Mouse (Mus musculus): ENCODE measurements around the gene Apbb2.

Gene Apbb2

DNA sequence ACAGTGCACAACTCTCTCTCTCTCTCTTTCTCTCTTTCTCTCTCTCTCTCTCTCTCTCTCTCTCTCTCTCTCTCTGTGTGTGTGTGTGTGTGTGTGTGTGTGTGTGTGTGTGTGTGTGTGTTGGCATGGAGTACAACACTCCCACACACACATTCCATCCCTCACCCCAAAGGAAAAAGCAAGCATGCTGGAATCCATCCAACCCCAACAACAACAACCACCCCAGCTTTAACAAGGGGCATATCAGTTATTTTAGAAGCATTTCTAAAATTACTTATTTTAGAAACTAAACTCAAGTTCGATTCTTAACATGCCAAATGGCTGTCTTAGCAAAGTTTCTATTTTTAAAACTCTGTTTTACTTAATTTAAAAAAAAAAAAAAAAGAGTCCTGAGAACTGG lies 68.9 kb downstream of the Apbb2 start:
- DNase-seq (ENCODE audit: low spot score) = no peak

DNA sequence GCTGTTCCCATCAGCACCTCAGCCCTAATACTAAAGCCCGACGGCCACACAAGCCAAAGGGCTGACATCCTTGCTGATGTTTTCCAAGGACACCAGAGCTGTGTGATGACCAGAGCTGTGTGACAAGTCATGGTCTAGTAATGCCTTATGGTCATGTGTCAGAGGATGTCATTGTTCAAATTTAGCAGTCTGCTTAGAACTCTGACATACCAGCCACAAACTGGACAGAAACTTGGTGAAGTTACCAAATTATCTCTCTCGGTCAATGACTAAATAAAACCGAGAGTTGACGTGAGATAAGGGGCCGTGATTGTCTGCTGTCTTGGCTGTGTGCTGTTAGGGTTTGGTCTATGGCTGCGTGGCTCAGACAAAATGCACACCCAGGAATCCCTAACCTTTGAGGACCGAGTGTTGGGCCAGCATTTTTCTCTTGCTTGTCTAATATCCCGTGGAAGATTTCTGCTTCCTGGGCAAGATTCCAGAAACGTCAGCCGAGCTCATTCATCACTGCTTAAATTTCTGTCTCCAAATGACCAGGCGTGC lies 71.5 kb downstream of the Apbb2 start:
- DNase-seq (ENCODE audit: low spot score) = no peak

DNA sequence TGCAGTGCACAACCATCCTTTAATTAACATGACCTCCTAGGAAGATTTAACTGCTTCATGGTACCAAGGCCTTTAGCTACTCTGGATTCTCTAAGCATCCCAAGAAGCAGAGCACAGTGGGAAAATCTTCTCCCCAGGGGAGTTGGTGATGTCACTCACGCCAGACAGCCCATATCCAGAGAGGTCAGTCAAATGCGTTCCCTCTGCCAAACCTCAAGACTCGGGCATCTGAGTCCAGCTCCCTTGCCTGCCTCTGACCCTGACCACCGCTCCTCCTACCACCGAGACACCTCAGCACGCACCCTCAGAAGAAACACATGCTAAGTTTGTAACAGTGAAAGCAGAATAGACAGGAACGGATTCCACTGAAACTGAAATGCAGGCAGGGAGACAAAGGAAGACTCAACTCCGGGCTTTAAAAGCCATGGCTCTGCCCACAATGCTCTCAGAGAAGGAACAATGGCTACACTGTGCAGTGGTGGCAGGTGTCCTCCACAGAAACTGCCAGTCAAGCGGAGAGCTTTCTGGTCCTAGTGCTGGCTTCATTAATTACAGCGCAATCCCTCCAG lies 72.9 kb downstream of the Apbb2 start:
- DNase-seq (ENCODE audit: low spot score) = no peak

DNA sequence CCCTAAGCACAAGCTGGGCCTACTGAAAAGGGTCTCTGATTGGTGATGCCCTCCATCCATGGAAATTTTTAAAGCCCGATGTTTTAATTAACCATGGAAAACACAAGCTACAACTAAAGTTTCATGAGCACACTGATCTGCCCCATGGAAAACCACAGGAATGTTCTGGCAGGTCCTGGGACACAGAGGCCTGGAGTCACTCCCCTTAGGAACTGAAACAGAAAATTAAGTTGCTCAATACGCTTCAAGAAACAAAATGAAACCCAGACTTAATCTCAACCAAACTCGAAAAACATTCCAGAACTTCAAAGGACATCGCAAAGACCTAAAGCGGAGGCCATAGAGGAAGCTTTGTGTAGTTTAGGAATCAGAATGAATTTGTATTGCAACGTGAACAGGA lies 74.8 kb downstream of the Apbb2 start:
- no peak for DNase-seq (ENCODE audit: low spot score)

DNA sequence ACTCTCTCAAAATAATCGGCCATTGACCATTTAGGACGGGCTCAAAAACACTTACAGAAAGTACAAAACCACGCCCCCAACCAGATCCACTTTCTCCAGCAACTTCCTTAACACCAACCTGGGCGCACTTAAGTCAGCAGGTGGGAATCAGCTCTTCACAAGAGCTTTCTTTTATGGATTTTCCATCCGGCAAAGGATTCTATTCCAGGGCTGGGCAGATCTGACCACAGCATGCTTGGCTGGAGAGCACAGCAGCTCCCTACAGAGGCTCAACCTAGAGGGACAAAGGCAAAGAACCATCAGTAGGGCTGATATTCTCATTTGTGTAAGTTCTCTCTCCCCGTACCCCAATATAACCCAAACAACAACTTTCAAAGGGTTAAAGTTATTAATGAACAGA lies 75.2 kb downstream of the Apbb2 start:
- no peak for DNase-seq (ENCODE audit: low spot score)

DNA sequence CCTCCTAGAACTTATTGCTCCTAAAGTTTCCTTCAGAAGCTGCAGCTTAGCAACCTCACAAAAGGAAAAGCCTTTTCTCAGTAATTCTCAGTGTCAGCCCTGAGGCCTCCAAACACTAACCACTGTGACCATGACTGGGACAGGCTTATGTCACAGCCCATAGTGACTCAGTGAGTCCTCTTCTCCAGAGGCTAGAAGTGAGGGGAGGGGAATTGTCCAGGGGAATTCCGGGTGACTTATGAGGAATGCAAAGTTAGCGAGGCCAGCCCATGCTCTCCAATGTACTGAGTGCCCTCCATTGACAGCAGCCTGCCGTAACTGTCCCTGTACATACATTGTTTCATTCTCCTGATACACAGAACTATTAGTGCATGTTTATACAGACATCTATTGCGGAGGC lies 76.1 kb downstream of the Apbb2 start:
- no peak for DNase-seq (ENCODE audit: low spot score)

DNA sequence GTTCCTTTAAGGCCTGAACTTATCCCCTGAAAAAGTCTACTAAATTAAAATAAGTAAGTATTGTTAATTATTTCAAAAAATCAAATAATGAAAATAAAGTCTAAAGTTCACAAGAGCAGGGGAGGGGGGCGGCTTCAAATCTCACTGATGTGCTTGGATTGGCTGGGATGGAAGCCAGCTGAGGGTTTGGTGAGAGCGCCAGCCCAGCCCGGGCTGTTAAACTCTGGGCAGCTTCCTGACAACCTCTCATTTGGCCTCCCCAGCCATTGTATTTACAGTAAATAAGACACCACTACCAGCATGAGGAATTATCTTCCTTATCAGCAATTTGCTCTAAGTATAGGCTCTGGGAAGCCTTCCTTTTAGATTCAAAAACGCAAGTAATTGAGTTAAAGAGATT lies 77.2 kb downstream of the Apbb2 start:
- DNase-seq (ENCODE audit: low spot score) = no peak

DNA sequence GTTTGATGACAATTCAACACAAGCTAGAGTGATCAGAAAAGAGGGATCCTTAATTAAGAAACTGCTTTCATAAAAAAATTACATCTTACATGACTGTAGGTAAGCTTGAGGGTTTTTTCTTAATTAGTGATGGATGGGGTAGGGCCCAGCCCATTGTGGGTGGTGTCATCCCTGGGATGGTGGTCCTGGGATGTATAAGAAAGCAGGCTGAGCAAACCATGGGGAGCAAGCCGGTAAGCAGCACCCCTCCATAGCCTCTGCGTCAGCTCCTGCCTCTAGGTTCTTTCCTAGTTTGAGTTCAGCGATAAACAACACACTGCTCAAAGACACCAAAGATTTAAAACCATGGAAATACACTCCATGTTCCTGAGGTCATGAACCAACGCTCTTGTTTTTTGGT lies 78.3 kb downstream of the Apbb2 start:
- DNase-seq (ENCODE audit: low spot score) = no peak

DNA sequence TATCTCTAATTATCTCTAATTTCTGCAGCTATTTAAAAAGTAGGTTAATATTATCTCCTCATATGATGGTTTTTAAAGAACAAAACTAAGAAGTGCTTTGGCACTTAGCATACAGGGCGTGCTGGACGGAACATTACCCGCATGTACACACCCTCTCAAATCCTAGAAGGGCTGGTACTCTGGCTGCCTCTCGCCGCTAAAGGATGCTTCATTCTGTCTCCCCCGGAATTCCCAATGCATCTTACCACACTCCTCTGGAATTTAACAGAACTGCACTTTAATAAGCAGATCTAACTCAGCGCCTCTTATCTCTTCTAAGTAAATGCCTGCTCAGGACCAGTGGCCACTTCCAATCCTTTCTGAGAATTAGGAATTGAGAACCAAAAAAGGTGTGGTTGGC lies 80.8 kb downstream of the Apbb2 start:
- DNase-seq (ENCODE audit: low spot score) = no peak

DNA sequence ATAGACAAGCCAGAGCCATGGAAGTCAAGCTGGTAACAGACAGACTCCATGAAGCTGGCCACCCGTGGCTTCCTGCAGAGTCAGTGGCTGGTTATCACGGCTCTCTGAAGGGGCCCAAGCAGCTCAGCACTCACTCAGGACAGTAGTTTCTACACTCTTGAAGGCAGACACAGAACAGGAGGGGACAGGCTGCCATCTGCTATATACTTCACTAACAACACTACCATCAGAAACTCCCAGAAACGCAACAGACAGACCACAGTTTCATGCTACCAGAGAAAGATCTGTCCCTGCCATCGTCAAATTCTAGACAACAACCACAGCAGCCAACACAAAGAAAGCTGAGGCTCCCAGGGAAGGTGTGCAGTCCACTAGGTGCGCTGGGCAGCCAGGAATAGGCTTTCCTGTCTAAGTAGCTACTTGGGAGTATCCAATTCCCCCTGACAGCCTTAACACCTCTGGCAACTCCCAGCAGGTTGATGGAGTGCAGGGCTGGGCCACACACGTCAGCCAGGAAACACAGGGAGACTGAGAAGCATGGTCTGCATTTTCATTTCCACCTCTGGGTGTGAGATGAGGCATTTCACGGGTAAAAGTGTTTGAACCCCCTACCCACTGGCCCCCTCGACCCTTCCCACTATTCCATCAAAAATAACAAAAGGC lies 81.8 kb downstream of the Apbb2 start:
- DNase-seq (ENCODE audit: low spot score) = no peak

DNA sequence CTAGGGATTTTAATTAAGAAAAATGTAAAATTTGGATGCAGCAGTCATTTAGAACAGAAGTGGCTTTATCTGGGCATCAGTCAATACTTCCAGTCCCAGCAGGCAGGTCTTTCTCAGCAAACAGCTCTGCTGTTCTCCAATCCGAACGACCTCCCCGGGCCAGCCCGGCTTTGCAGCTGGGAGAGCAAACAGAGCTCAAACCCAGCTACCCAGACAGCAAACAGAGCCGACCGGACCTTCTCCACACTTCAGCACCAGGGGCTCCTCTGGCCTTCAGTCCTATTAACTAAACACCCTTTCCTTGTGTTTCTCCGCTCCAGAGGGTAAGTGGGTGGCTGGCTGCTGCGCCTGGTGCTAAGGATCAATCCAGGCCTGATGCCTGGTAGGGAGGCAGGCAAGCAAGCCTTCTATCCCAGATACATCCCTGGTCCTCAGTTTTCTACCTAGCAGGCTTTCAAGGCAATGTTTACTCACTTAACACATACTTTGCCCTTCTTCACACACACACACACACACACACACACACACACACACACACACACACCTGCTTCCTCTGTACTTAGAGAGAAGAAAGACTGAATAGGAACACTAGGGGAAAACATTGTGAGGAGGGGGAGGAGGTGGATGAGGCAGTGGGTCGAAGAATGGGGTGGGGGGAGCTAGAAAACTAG lies 82.9 kb downstream of the Apbb2 start:
- DNase-seq (ENCODE audit: low spot score) = no peak

DNA sequence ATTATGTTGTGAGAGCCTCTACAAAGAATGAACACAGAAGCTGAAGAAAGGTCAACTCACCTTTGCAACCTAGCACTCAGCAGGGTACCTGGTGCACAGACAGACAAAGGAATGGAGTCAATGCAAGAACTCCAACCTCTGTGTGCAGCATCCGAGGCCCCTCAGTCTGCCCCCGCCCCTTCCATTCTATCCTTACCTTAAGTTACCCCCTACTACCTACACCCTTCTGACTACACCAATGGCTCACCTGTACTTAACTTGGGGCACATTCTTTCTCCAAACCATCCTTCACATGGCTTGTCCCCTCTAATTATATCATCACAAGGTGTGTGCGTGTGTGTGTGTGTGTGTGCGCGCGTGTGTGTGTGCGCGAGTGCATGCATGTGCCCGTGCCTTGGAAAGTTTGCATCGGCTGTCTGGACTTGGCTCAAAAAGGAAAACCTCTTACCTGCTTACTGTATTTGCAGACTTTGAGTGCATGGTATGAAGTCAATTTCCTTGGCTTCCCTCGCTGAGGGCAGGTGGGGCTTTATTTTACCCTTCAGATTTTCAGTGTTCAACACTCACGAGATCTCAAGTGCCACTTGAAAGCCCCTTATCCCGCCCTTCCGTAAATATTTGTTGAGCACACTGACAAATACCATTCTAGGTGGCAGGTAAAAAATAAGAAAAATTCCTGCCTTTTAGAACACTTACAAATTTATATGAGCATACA lies 84.7 kb downstream of the Apbb2 start:
- no peak for DNase-seq (ENCODE audit: low spot score)

DNA sequence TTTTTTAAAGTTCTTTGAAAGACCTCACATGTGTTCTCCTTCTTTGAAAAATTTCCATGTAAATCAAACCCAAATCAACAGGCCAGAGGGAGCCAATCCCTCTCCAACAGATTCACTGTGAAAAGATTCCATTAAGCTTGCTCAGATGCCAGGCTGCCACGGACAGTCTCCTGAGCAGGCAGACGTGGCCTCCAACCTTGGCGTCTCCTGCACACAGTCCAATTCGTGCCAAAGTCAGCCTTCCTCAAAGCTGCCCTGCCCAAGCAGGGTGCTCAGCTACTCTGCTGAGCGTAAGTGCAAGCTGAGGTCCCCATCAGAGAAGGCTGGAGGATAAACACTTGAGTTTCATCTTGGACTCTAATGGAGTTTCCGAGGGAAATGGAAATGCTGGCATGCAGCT lies 85.8 kb downstream of the Apbb2 start:
- DNase-seq (ENCODE audit: low spot score) = no peak

DNA sequence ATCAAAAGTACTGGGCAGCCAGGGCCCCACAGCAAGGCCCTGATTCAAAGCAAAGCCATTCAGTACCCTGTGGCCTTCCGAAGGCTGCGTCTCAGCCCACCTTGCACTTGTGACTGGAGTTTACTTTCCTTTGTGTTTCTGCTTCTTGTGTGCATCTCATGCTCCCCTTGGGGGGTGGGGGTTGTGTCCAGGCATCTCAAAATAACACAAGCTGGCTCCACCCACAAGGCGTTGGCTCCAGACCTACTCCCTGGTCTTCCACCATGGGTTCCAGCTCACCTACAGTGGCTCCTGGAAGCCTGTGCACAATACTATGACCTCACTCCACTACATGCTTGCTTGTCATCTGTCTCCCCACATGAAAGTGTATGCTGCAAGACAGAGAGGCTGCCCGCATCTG lies 88.2 kb downstream of the Apbb2 start:
- DNase-seq (ENCODE audit: low spot score) = no peak

DNA sequence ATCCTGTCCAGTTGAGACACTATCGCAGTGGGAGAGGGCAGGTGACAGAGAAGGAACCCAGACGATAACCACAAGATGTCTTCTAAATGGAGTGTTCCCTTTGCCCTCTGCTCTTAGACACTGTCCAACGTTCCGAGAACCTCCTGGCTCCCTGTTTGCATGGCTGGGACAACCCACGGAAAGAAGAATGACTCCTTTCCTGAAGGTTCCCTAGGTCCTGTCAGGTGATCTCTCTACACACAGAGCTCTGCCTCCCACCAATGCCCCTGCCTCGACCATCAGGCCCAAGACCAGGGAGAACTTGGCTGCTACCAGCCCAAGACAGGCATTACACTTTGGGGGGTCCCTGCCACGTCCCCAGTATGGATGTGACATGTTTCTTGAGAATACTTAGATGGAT lies 89.0 kb downstream of the Apbb2 start:
- no peak for DNase-seq (ENCODE audit: low spot score)

DNA sequence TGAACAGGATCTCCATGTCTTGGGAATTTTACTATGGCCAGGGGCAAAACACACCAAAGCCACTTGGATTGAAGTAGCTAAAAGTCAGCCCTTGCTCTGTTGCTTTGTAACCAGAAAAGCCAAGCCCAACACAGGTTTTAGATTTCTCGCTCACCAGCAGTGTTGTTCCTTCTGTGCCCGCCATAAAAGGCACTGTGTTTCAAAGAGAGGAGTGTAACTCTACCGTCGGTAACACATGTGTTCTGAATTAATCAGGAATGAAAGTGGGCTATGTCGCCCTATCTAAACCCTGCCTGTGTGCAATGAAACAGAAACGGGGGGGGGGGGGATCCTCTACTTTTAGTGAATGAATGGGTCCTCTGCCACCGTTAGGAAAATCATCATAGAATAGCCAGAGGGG lies 90.0 kb downstream of the Apbb2 start:
- no peak for DNase-seq (ENCODE audit: low spot score)

DNA sequence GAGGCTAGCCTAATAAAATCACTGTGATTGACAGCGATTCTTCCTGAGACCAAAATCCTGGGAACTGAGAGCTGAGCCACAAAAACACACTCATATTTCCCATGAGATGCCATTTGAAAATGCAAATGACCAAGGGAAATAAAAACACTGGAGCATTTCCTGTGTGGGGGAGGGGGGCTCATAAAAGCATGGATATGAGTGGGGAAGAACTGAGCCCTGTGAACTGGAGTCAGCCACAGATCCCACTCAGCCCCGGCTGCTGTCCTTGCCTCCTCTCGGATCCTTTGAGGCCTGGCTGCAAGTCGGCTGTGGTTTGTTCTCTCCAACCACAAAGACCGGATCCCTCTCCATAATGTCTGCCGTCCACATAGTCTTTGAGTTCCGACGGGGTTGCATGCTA lies 91.5 kb downstream of the Apbb2 start:
- DNase-seq (ENCODE audit: low spot score) = no peak

DNA sequence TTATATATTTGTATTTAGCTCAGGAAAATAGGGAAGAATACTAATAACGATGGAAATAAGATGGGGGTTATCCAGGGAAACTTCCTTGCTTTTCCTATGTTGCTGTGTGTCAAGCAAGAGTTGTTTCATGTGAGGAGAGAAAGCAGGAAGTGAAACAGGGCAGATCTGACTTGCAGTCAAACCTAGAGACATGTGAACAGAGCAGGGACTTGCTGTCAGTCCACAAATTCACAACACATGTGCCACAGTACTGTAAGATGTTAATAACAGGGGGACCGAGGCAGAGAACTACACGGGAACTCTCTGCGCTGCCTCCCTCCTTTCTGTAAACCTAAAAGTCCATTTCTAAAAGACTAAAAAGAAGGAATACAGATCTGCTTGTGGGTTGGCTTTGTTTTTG lies 93.6 kb downstream of the Apbb2 start:
- no peak for DNase-seq (ENCODE audit: low spot score)

DNA sequence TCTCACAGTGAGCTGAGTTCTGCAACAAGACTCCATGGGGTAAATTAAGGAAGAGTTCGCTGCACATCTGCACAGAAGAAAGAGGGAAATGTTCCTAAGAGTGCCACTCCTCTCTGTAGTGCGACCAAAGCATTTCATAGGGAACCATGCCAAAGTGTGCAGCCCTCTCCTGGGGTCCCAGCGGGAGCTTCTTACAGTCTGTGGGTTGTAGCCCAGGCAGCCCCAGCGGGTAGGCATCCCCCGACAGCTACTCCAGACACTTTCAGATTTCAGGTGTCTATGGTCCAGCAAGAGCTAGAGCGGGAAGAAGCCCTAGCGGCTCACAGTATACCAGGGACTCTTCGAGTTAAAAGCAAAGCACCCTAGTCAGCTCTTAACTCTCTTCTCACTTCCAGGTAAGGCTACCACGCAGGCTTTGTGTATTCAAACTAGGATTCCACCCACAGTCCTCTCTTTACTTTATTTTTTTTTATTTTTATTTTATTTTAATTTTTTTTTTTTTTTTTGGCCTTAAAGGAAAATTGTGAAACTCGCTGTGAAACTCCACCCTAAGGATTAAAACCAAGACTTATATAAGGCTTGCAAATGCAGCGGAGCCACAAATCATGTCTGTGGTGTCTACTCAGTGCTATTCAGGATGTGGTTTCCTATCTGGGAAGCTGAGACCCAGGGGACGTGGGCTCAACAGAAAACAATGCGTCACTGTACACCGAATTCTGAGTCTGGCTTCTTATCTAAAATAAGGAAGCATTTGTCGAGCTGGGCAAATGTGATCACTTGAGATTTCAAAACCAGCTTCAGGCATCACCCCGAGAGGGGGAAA lies 94.7 kb downstream of the Apbb2 start:
- no peak for DNase-seq (ENCODE audit: low spot score)

DNA sequence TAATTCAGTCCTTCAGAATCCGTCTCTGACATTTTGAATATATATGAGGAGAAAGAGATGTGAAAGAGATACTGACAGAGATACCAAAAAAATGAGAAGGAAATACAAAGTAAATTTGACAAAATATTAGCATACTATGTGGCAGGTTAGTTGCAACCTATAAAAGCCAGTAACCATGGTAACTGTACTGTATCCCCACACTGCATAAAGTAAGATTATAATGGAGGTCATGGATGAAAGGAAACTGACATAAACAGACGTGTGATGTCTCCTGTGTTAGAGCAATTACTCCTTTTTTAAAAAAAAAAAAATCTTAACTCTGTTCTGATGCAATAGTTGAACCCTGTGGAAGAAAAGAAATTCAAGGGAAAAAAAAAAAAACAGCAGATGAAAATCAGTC lies 97.3 kb downstream of the Apbb2 start:
- no peak for DNase-seq (ENCODE audit: low spot score)

DNA sequence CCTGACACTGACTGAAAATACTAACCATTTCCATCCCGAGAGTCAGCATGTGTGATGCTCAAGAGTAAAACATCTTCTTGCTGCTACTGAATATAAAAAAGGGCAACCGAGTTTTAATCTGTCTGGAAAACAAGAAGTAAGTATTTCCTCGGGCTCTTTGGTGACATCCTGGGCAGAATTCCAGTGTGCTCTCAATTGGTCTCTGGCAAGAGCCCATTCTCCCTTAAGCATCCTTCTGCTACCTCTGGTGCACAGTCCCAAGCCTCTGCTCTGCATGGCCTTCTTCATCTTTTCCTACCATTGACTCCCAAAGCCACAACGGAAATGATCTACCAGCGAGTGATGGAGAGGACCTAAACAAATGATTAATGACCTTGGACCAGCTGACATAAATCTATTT lies 99.1 kb downstream of the Apbb2 start:
- no peak for DNase-seq (ENCODE audit: low spot score)

DNA sequence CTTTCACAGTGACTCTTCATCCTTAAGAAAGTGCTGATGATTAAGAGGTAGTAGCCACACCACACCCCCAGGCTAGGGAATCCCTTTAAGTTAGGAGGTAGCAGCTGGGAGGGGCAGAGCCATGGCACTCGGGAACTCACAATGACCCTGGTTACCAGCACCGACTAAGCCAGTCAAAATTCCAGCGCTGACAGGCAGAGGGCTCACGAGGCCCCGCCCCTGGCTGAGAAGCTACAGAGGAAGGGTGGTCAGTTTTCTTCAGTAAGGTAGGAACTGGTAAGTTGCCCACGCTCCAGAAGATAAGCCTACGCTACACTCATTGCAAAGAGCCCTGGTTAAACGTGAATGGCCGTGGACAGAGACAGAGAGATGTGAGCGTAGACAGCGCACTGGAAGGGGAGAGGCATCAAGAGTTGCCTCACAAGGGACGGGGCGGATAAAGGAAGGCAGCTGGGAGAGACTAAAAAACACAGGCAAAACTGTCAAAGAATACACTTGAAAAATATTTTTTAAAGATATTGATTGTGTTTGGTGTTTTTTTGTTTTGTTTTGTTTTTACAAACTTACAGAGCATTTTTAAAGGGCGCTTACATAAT lies 100.1 kb downstream of the Apbb2 start:
- DNase-seq (ENCODE audit: low spot score) = no peak
